13 mouse cellular contexts compared by ENCODE assay signal in the genomic region with DNA sequence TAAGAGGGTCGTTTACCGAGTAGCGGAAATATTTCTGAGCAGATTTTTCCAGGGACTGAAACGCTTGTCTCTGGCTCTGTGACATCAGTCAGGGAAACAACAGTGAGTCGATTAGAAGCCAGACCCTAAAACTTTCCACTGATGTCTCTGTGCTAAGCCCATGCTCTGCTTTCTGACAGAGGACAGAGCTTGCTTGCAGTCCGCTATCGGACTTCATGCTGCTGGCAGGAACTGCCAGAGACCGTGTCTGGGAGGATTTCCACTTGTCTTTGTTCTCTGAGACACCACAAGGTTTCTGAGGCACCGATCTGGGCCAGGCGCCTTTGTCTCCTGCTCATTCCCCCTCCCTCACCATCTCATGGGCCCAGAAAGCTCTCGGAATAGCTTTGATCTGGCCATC. TPM values are rescaled to one million over a fixed set of nuclear protein-coding genes. Genes with fewer than 3 reads are reported as not detected.
DNase-seq lines count a peak whose midpoint lies in the region; ATAC-seq and TF ChIP-seq lines count a peak whose summit lies in the region.
"Had no signal": no experiment of that assay in that cellular context is flagged by ENCODE, and none has a peak within 500 bp of the region (broad histone marks: within the 10 kb centered on the region; RNA-seq: fewer than 3 reads in every experiment).

No protein-coding gene starts in this region.

- peak; percentile 83 for ATAC-seq in heart, embryonic 12.5 days (ENCODE audit: insufficient number of reproducible peaks, low FRiP score)
- no peak for ATAC-seq in stomach, embryonic 15.5 days (ENCODE audit: insufficient read depth, low FRiP score, low read depth)
- no peak for ATAC-seq in stomach, postnatal 0 days (ENCODE audit: low FRiP score, low TSS enrichment)
- no peak for ATAC-seq in intestine, embryonic 16.5 days
- no peak for ATAC-seq in inflammation-experienced regulatory T-cells, adult 6 months
- ATAC-seq: activated CD4-positive, CD25-positive, alpha-beta regulatory T cell, adult 4 months had no signal

- H3K9ac ChIP-seq in heart, embryonic 12.5 days: no peak overlapping the region
- H3K9ac ChIP-seq in stomach, embryonic 15.5 days: no peak overlapping the region
- H3K9ac ChIP-seq in stomach, postnatal 0 days (ENCODE audit: low read length): no peak overlapping the region
- no peak overlapping the region for H3K9ac ChIP-seq in intestine, embryonic 16.5 days (ENCODE audit: low read depth, low read length)
- H3K9ac ChIP-seq: liver, embryonic 14.5 days had no signal

- H3K36me3 ChIP-seq in heart, embryonic 12.5 days: peaks cover 41% of the 10 kb centered on the region
- 0 out of 2 replicates have a peak, but pooled peaks cover 4% of the 10 kb centered on the region for H3K36me3 ChIP-seq in stomach, embryonic 15.5 days
- H3K36me3 ChIP-seq in stomach, postnatal 0 days (ENCODE audit: control insufficient read depth, insufficient read depth, low read length): 0 out of 2 replicates have a peak, but pooled peaks cover 3% of the 10 kb centered on the region
- H3K36me3 ChIP-seq in intestine, embryonic 16.5 days (ENCODE audit: control insufficient read depth, insufficient read depth, low read length): no peaks in the 10 kb centered on the region

- no peak overlapping the region for H3K4me2 ChIP-seq in heart, embryonic 12.5 days
- no peak overlapping the region for H3K4me2 ChIP-seq in stomach, embryonic 15.5 days
- H3K4me2 ChIP-seq in stomach, postnatal 0 days (replicated peaks; ENCODE audit: low read depth): no peak overlapping the region
- no peak overlapping the region for H3K4me2 ChIP-seq in intestine, embryonic 16.5 days (ENCODE audit: low read depth, low read length)

- peak overlapping the region; percentile 87 for H3K27ac ChIP-seq in heart, embryonic 12.5 days (ENCODE audit: poor library complexity, severe bottlenecking)
- H3K27ac ChIP-seq in stomach, embryonic 15.5 days: peak overlapping the region; percentile 5; the same call in 1 of the 2 replicates
- no peak overlapping the region for H3K27ac ChIP-seq in stomach, postnatal 0 days (replicated peaks)
- H3K27ac ChIP-seq in intestine, embryonic 16.5 days (ENCODE audit: low read length): peak overlapping the region; percentile 63
- H3K27ac ChIP-seq: liver, embryonic 14.5 days had no signal

- no peaks in the 10 kb centered on the region for H3K9me3 ChIP-seq in heart, embryonic 12.5 days (replicated peaks)
- H3K9me3 ChIP-seq in stomach, embryonic 15.5 days: no peaks in the 10 kb centered on the region
- H3K9me3 ChIP-seq in stomach, postnatal 0 days (ENCODE audit: control insufficient read depth, low read length): no peaks in the 10 kb centered on the region
- no peaks in the 10 kb centered on the region for H3K9me3 ChIP-seq in intestine, embryonic 16.5 days (ENCODE audit: control insufficient read depth, low read length)

- TF ChIP-seq CTCF in stomach, postnatal 0 days (IDR thresholded peaks at IDR 0.05; ENCODE audit: low read depth): no peak

- WGBS in heart, embryonic 12.5 days: 22% methylated on average over 11 of the region's 11 CpGs
- WGBS in stomach, embryonic 15.5 days: 46% methylated on average over 11 of the region's 11 CpGs
- 38% methylated on average over 11 of the region's 11 CpGs for WGBS in stomach, postnatal 0 days
- 44% methylated on average over 11 of the region's 11 CpGs for WGBS in intestine, embryonic 16.5 days

- H3K27me3 ChIP-seq in heart, embryonic 12.5 days (replicated peaks): no peaks in the 10 kb centered on the region
- H3K27me3 ChIP-seq in stomach, embryonic 15.5 days (replicated peaks): no peaks in the 10 kb centered on the region
- no peaks in the 10 kb centered on the region for H3K27me3 ChIP-seq in stomach, postnatal 0 days (ENCODE audit: control insufficient read depth, insufficient read depth, low read length)
- no peaks in the 10 kb centered on the region for H3K27me3 ChIP-seq in intestine, embryonic 16.5 days (replicated peaks; ENCODE audit: control insufficient read depth, insufficient read depth, low read length)
- H3K27me3 ChIP-seq: CH12.LX had no signal

- TF ChIP-seq EP300 in stomach, postnatal 0 days (optimal IDR thresholded peaks at IDR 0.05): no peak

- DNase-seq in heart, adult 8-10 months (ENCODE audit: low spot score): no peak
- no peak for DNase-seq in stomach, postnatal 0 days (ENCODE audit: low spot score)
- no peak for DNase-seq in frontal cortex, postnatal 36 days (ENCODE audit: low spot score in 2 of 2)
- DNase-seq in left cerebral cortex, adult 18-20 months (ENCODE audit: low spot score in 2 of 2): no peak
- DNase-seq: cerebellum, adult 9-10 months; right cerebral cortex, postnatal 14 days had no signal

- H3K4me3 ChIP-seq in heart, embryonic 12.5 days: no peak overlapping the region
- no peak overlapping the region for H3K4me3 ChIP-seq in stomach, embryonic 15.5 days (replicated peaks)
- H3K4me3 ChIP-seq in stomach, postnatal 0 days (ENCODE audit: low read depth, low read length): no peak overlapping the region
- H3K4me3 ChIP-seq in intestine, embryonic 16.5 days (ENCODE audit: low read length): no peak overlapping the region

- H3K4me1 ChIP-seq in heart, embryonic 12.5 days (replicated peaks): peaks cover 56% of the 10 kb centered on the region
- no peaks in the 10 kb centered on the region for H3K4me1 ChIP-seq in stomach, embryonic 15.5 days
- H3K4me1 ChIP-seq in stomach, postnatal 0 days (replicated peaks; ENCODE audit: control insufficient read depth, insufficient read depth): no peaks in the 10 kb centered on the region
- H3K4me1 ChIP-seq in intestine, embryonic 16.5 days (ENCODE audit: control insufficient read depth, insufficient read depth, low read length): peaks cover 12% of the 10 kb centered on the region; the same call in 1 of the 2 replicates

RNA-seq across cellular contexts. Expression of a gene that starts 21.4 kb away (rescaled TPM):
- 159 and 168 TPM in 2 replicates for polyA plus RNA-seq in heart, embryonic 12.5 days (2016; fragmentation: Nextera tagmentation; extraction: Ambion mirVana)
- total RNA-seq in heart, adult 8-10 months (2022): 100 to 1,000 TPM; 111 to 143 (median 126) TPM
- polyA plus RNA-seq in stomach, embryonic 15.5 days (2015; fragmentation: Nextera tagmentation; extraction: Ambion mirVana): 59.6 and 65.3 TPM in 2 replicates
- 23.0 and 23.3 TPM in 2 replicates for polyA plus RNA-seq in stomach, postnatal 0 days (2015; fragmentation: Nextera tagmentation; extraction: Ambion mirVana)
- polyA plus RNA-seq in intestine, embryonic 16.5 days (2015; fragmentation: Nextera tagmentation; extraction: Ambion mirVana): 66.8 and 70.3 TPM in 2 replicates
- total RNA-seq in left cerebral cortex, adult 18-20 months (2021): 10 to 100 TPM; 18.4 to 19.9 TPM
- polyA plus RNA-seq in inflammation-experienced regulatory T-cells, adult 6 months (2017; shearing (Covaris generic)): not detected
- polyA plus RNA-seq: activated CD4-positive, CD25-positive, alpha-beta regulatory T cell, adult 4 months had no signal

RNA-seq across cellular contexts. Expression of a gene that starts 36.2 kb away (rescaled TPM):
- polyA plus RNA-seq in heart, embryonic 12.5 days (2016; fragmentation: Nextera tagmentation; extraction: Ambion mirVana): 18.7 and 20.3 TPM in 2 replicates
- total RNA-seq in heart, adult 8-10 months (2022): 1 to 10 TPM; 5.5 to 6.0 (median 5.8) TPM
- 33.8 and 34.1 TPM in 2 replicates for polyA plus RNA-seq in stomach, embryonic 15.5 days (2015; fragmentation: Nextera tagmentation; extraction: Ambion mirVana)
- polyA plus RNA-seq in stomach, postnatal 0 days (2015; fragmentation: Nextera tagmentation; extraction: Ambion mirVana): 15.1 and 17.3 TPM in 2 replicates
- 29.8 and 32.0 TPM in 2 replicates for polyA plus RNA-seq in intestine, embryonic 16.5 days (2015; fragmentation: Nextera tagmentation; extraction: Ambion mirVana)
- 1 to 10 TPM; 7.6 to 9.0 TPM for total RNA-seq in left cerebral cortex, adult 18-20 months (2021)
- polyA plus RNA-seq in inflammation-experienced regulatory T-cells, adult 6 months (2017; shearing (Covaris generic)): 1 to 10 TPM; 3.2 to 7.2 (median 5.8) TPM

RNA-seq across cellular contexts. Expression of a gene that starts 45.1 kb away (rescaled TPM):
- 67.5 and 73.3 TPM in 2 replicates for polyA plus RNA-seq in heart, embryonic 12.5 days (2016; fragmentation: Nextera tagmentation; extraction: Ambion mirVana)
- 10 to 100 TPM; 23.3 to 27.1 (median 25.7) TPM for total RNA-seq in heart, adult 8-10 months (2022)
- polyA plus RNA-seq in stomach, embryonic 15.5 days (2015; fragmentation: Nextera tagmentation; extraction: Ambion mirVana): 89.8 and 91.4 TPM in 2 replicates
- 55.8 and 57.8 TPM in 2 replicates for polyA plus RNA-seq in stomach, postnatal 0 days (2015; fragmentation: Nextera tagmentation; extraction: Ambion mirVana)
- 83.4 and 86.0 TPM in 2 replicates for polyA plus RNA-seq in intestine, embryonic 16.5 days (2015; fragmentation: Nextera tagmentation; extraction: Ambion mirVana)
- 100 to 1,000 TPM; 128 to 133 TPM for total RNA-seq in left cerebral cortex, adult 18-20 months (2021)
- polyA plus RNA-seq in inflammation-experienced regulatory T-cells, adult 6 months (2017; shearing (Covaris generic)): 10 to 100 TPM; 21.2 to 31.2 (median 30.4) TPM

RNA-seq across cellular contexts. Expression of a gene that starts 46.2 kb away (rescaled TPM):
- polyA plus RNA-seq in heart, embryonic 12.5 days (2016; fragmentation: Nextera tagmentation; extraction: Ambion mirVana): 285 and 294 TPM in 2 replicates
- 100 to 1,000 TPM; 656 to 809 (median 697) TPM for total RNA-seq in heart, adult 8-10 months (2022)
- polyA plus RNA-seq in stomach, embryonic 15.5 days (2015; fragmentation: Nextera tagmentation; extraction: Ambion mirVana): 21.8 and 22.1 TPM in 2 replicates
- polyA plus RNA-seq in stomach, postnatal 0 days (2015; fragmentation: Nextera tagmentation; extraction: Ambion mirVana): 21.8 and 26.1 TPM in 2 replicates
- polyA plus RNA-seq in intestine, embryonic 16.5 days (2015; fragmentation: Nextera tagmentation; extraction: Ambion mirVana): 15.3 and 18.6 TPM in 2 replicates
- total RNA-seq in left cerebral cortex, adult 18-20 months (2021): 100 to 1,000 TPM; 151 to 160 TPM
- polyA plus RNA-seq in inflammation-experienced regulatory T-cells, adult 6 months (2017; shearing (Covaris generic)): under 1 TPM in 1 of 3 experiments, not detected in 2; 0.52 TPM

RNA-seq across cellular contexts. Expression of a gene that starts 53.1 kb away (rescaled TPM):
- polyA plus RNA-seq in heart, embryonic 12.5 days (2016; fragmentation: Nextera tagmentation; extraction: Ambion mirVana): 35.4 and 36.0 TPM in 2 replicates
- total RNA-seq in heart, adult 8-10 months (2022): 10 to 100 TPM; 16.4 to 28.8 (median 21.7) TPM
- 26.2 and 28.6 TPM in 2 replicates for polyA plus RNA-seq in stomach, embryonic 15.5 days (2015; fragmentation: Nextera tagmentation; extraction: Ambion mirVana)
- polyA plus RNA-seq in stomach, postnatal 0 days (2015; fragmentation: Nextera tagmentation; extraction: Ambion mirVana): 7.7 and 8.4 TPM in 2 replicates
- 26.1 and 26.5 TPM in 2 replicates for polyA plus RNA-seq in intestine, embryonic 16.5 days (2015; fragmentation: Nextera tagmentation; extraction: Ambion mirVana)
- 10 to 100 TPM; 27.9 to 35.5 TPM for total RNA-seq in left cerebral cortex, adult 18-20 months (2021)
- 10 to 100 TPM; 56.2 to 83.0 (median 61.4) TPM for polyA plus RNA-seq in inflammation-experienced regulatory T-cells, adult 6 months (2017; shearing (Covaris generic))

Comparison
In these comparisons a context has a peak if more than half of its experiments do, and no peak if none do; other contexts are left out.
1. RNA of a gene that starts 21.4 kb away (polyA plus RNA-seq): 159 to 168 TPM in heart, embryonic 12.5 days, 66.8 to 70.3 TPM in intestine, embryonic 16.5 days, 59.6 to 65.3 TPM in stomach, embryonic 15.5 days and 23.0 to 23.3 TPM in stomach, postnatal 0 days; not detected in inflammation-experienced regulatory T-cells, adult 6 months; every median in the first group is over 10 times any median in the second.